Mouse (Mus musculus): Measurements from ENCODE around the gene Jmjd6.

DNA sequence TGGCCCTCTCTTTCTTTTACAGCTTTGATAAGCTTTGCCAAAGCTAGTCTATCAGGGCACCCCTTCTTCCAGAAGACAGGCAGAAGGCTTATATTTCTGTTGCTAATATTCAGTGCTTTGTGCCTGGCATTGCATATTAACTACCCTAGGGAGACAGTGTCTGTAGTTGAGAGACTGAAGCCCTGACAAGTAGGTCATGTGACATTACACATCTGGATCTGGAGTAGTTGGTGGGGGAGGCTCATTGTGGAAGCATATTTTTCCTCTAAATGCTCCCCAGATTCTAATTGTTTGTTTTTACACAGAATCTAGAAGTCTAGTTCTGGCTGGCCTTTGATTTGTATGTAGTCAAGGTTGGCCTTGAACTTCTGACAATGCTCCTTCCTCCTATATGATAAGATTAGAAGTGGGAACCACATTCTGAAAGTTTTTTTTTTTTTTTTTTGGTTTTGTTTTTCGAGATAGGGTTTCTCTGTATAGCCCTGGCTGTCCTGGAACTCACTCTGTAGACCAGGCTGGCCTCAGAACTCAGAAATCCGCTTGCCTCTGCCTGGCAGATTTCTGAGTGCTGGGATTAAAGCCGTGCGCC lies 3.4 kb upstream of the Jmjd6 start:
- no peak for TF ChIP-seq EP300 (IDR thresholded peaks at IDR 0.05)
- TF ChIP-seq CTCF (IDR thresholded peaks at IDR 0.05) = no peak
